Mouse (Mus musculus) liver, embryonic 14.5 days (tissue): Measurements from ENCODE around the gene Myom3.

Experiments used
- CTCF ChIP-seq: IDR thresholded peaks from 2 replicates; pipeline ENCODE4 v1.5.1; 2016; ENCODE audit warnings: antibody characterized with exemption, low read depth, control low read depth
- EP300 ChIP-seq: IDR thresholded peaks from 2 replicates; pipeline ENCODE4 v1.6.1; 2016; ENCODE audit warnings: antibody characterized with exemption, low read depth

GRCm38 (mm10) chr4:135739672-135740071, 19.8 kb upstream of the Myom3 start:
- TF ChIP-seq CTCF = no peak
- TF ChIP-seq EP300 = peak; percentile 87
